Mouse (Mus musculus) CD4-positive helper T cell, adult 2 months (primary cell): Measurements from ENCODE around the gene Fam241b.

Source experiments
- DNase-seq: peaks from one replicate; pipeline ENCODE4 v3.0.0-alpha.2; 2012; ENCODE audit warnings: low read depth, missing footprints, low spot score

The Fam241b gene

DNA sequence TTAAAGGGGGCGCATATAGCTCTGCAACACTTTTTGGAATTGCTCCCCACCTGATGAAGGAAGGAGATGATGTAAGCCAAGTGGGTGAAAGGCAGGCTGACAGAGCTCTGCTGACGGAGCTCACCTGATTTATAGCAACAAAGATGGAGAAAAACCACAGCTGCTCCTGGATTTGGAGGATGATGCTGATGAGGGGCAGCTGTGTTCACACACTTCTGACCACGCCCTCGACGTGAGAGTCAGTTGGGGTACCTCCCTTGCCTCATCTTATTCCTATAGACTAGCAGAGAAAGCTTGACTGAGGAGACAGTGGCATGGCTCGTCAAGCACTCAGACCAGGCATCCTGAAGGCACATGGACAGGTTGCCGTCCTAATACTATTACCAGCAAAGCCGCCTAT lies at the start of gene Fam241b:
Gene Fam241b, minus strand, starts transcription at position 101 of the 400 bp plus-strand sequence.
- no peak for DNase-seq

DNA sequence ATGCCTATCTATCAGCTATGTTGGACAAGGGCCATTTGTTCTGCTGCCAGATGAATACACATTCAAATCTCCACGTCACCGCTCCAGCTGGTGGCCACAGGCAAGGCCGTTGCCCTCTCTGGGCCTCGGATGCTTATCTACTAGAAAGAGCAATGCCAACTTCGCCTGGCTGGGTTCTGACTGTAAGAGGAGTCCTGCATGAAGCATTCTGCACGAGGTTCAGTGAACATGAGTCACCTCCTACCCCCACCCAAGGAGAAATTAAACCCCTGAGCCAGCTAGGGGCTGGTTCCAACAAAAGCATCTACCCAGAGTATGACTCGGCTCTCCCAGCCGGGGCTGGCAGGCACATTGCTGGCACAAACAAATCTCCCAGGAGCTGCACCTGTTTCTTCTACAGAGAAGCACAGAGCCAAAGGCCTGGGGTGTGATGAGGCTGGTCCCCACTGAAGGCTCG lies 49.0 kb upstream of the Fam241b start:
- DNase-seq: no peak

DNA sequence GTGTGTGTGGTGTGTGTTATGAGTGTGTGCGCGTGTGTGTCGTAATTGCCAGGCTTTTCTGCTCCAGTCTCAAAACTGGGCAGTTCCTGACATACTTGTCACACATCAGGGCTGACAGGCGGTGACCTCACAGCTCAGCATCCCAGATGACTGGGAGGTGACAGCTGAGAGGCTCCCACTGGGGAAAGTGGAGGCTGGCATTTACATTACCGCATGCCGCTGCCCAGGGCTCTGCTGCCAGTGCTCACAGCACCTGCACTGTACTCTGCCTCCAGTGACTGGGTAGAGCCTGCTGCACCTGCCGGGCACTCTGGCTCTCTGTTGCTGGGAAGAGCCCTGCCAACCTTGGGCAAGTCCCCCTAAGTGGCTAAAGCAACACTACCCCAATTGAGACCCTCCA lies 47.1 kb upstream of the Fam241b start:
- no peak for DNase-seq

GRCm38 (mm10) chr10:62189910-62190309 lies 46.2 kb upstream of the Fam241b start:
- DNase-seq: no peak

DNA sequence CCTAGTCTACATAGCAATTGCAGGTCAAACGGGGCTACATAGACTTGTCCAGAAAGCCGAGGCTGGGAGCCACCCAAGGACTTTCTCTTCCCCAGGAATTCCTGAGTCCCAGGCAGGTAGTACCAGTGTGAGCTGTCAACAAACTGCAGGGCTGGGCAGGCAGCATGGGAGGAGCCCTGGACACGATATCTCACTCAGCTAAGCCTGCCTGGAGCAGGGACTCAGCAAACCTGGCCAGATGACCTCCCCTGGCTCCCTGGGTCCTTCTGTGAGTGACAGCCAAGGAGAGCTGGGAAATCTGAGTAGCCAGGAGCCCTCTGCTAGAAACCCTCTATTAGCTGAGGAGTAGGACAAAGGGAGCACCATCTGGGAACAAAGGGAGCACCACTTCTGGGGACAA lies 45.6 kb upstream of the Fam241b start:
- DNase-seq: no peak

DNA sequence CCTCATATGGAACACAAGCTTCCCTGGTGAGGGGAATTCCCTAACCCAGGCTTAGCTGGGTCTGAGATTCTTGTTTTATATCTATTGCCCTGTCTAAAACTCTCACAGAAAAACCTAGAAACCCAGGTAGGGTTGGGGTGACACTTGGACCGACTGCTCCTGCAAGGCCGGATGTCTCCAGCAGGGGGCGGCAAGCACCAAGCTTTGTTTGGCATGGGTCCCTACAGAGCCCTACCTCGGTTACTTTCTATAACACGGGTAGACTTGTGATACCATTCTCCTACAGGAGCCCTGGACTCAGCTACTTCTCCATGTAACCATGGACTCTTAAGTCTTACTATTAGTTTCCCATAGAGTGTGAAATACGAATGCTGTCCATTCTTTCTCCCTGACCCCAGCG lies 43.2 kb upstream of the Fam241b start:
- peak; percentile 52 for DNase-seq

DNA sequence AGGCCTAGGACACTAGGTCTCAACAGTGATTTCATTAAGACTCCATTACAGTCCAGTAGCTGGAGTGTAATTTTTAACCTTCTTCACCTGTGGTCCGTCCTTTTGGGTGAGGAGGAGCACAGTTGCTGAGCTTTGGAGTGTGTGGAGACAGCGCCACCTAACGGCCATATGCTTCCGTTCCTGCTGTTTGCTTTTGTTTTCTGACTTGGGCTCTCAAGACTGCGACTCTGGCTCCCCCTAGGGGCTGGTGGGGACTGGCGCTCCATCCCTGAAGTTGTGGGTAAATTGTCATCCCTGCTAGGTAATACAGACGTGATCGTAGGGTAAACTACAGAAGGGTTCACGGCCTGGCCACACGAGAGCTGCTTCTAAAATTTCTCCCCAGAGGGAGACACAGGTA lies 39.3 kb upstream of the Fam241b start:
- DNase-seq: peak; percentile 84

- DNase-seq: no peak
Observed at GRCm38 (mm10) chr10:62182471-62183014, 38.8 kb upstream of the Fam241b start.

DNA sequence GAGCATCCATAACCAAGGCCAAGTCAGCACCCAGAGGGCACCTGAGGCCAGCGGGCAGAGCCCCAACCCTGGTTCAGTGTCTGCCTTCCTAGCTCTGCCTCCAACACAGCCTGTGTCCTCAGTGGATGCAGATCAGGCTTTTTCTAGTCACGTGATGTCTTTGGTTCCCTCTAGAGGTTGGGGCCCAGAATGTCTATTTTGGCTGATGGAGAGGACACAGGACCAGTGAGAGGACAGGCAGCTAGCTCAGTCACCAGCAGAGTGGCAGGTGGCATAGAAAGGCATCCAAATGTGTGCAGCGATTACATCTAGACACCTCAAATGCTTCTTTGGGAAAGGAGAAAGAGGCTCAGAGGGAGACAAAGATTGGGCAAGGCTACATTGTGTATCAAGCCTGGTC lies 38.0 kb upstream of the Fam241b start:
- DNase-seq: no peak

- DNase-seq: no peak
Observed at GRCm38 (mm10) chr10:62179944-62180343, 36.2 kb upstream of the Fam241b start.

GRCm38 (mm10) chr10:62174533-62175313 lies 31.0 kb upstream of the Fam241b start:
- no peak for DNase-seq

DNA sequence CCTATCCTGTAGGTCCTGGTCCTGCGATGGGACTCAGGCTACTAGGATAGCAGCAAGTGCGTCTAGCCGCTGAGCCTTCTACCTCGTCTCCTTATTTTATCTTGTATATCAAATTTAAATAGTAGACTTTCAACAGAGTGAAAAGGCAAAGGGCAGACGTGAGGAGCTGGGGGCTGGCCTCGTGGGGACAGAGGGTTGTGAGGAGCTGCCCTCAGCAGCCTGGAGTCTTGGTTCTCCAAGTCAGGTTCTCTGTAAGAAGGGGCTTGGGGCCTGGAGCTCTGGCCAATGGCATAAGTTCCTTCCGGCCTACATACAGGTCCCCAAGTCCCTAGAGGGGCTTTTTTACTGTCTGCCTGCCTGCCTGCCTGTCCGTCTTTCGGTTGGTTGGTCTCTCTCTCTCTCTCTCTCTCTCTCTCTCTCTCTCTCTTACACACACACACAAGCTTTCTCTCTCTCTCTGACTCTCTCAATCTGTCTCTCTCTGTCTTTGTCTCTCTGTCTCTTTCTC lies 30.3 kb upstream of the Fam241b start:
- DNase-seq: no peak

DNA sequence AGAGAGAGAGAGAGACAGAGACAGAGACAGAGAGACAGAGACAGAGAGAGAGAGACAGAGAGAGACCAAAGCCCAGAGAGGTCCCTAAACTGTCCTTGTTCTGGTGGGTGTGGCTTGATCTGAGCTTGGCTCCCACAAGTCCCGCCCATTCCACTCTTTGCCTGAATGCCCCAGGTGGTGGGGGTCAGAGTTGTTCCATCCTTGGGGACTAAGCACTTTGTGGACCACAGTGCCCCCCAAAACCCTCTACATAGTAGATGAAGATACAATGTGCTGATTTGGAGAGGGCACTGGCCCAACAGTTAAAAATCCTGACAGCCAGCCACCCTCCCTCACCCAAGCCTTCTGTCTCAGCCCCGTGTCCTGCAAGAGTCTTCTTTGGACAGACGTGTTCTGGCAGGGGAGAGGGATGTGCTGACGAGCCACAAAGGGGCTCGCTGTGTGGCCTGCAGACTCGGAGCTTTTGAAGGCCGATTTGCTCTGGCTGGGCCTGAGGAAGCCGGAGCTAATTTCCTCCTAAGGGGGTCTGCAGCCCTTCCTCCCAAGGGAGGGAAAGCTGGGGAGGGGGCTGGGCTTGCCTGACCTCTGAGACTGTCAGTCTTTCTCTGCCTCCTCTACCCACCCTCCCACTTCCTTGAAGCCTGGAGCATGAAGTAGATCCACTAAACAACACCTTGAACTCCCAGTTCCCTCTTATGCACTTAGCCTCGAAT lies 29.3 kb upstream of the Fam241b start:
- no peak for DNase-seq

GRCm38 (mm10) chr10:62162410-62162809 lies 18.7 kb upstream of the Fam241b start:
- DNase-seq: no peak

- DNase-seq: no peak
Observed at GRCm38 (mm10) chr10:62149929-62150328, 6.2 kb upstream of the Fam241b start.

DNA sequence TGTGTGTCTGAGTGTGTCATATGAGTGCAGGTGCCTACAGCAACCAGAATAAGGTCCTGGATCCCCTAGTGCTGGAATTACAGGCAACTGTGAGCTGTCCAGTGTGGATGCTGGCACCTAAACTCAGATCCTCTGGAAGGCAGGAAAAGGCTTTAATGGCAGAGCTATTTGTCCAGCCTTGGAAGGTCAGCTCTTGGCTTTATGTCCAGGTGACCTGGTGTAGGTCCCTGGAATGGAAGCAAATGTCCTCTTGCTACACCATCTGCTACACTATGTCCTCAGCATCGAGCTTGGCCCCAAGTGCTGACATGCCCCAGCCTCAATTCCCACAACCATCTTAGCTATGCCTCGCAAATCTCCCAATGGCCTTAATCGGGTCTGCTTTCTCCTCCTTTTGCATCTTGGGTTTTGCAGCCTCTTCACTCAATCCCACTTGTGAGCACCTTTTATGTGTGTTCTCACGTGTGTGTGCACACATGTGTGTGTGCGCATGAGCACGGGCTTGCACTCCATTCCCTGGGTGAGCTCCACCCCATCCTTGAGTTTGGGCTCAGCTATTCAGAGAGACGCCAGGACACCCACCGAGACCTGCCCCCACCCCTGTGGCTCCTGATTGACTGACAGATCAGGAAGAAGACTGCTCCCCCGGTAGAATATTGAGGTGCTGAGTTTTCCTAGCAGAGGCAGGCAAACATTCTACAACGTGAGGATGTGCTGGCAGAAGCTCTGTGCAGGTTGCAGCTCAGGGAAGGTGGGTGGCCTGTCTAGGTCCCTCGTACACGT lies 3.9 kb upstream of the Fam241b start:
- DNase-seq: no peak

- DNase-seq: no peak
Observed at GRCm38 (mm10) chr10:62145957-62146356, 2.2 kb upstream of the Fam241b start.

- no peak for DNase-seq
Observed at GRCm38 (mm10) chr10:62138040-62138439, 5.7 kb downstream of the Fam241b start.

- no peak for DNase-seq
Observed at GRCm38 (mm10) chr10:62137150-62137549, 6.6 kb downstream of the Fam241b start.

GRCm38 (mm10) chr10:62135696-62136470 lies 7.8 kb downstream of the Fam241b start:
- DNase-seq: no peak
